Mouse (Mus musculus): ENCODE data around the gene Nfatc2ip. TPM values are rescaled to one million over a fixed set of nuclear protein-coding genes. Genes with fewer than 3 reads are reported as not detected.

The Nfatc2ip gene
- polyA plus RNA-seq, 1 experiment from 2014 or later: 3.7 TPM

DNA sequence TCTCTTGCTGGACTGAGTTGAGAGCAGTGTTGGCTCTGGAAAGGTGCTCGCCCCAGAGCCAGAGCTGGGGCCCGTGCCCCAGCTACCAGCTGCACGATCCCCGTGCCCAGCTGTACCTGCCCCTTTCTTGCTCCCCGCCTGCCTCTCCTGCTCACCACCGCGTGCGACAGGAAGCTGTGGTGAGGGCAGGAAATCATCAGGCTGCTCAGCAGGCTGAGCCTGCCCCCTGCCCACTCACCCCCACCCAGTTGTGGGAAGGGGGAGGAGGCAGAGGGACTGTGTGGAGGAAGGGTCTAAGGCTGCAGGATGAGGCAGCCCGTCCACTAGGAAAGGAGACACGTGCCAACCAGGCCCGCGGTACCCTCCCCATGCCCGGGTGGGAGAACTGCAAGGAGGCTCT is 27.1 kb downstream of the Nfatc2ip start, which contains the start of gene Lat:
Gene Lat (minus strand): TSS at position 178 of the 400 bp plus-strand sequence.
- ATAC-seq: peak; percentile 60
- H3K4me3 ChIP-seq: peak within 1 kb of the TSS; percentile 28
- H3K4me2 ChIP-seq: peak within 1 kb of the TSS; percentile 41
- no peak within 1 kb of the TSS for H3K27ac ChIP-seq
- H3K9ac ChIP-seq: no peak within 1 kb of the TSS
- WGBS (ENCODE audit: insufficient replicate concordance): 28% methylated on average over 13 of the region's 13 CpGs
- H3K9me3 ChIP-seq (replicated peaks): no peaks in the 10 kb centered on the region
- H3K36me3 ChIP-seq: peaks cover 55% of the 10 kb centered on the region
- 0 out of 2 replicates have a peak, but pooled peaks cover 7% of the 10 kb centered on the region for H3K4me1 ChIP-seq
- H3K27me3 ChIP-seq (replicated peaks): no peaks in the 10 kb centered on the region

DNA sequence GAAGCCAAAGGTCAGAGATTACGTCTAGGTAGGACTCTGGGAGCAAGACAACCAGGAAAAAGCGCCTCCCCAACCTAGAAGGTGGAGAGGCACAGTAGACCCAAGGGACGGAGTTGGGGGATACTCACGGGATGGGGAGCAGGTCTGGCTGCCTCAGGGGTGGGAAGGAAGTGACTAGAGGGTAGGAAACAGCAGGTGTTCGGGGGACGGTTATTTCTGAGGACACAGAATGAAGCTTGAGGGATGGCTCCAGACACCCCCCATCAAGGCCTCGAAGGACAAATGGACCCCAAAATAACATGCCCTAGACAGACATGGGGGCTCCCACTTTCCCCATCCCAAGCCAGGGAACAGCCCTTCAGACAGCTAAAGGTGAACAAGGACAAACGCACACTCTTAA is 28.2 kb downstream of the Nfatc2ip start:
- H3K4me1 ChIP-seq: peaks cover 9% of the 10 kb centered on the region
- H3K9me3 ChIP-seq (replicated peaks): no peaks in the 10 kb centered on the region
- H3K4me2 ChIP-seq: peak overlapping the region; percentile 41
- 76% methylated on average over 8 of the region's 8 CpGs for WGBS (ENCODE audit: insufficient replicate concordance)
- no peak overlapping the region for H3K27ac ChIP-seq
- no peaks in the 10 kb centered on the region for H3K27me3 ChIP-seq (replicated peaks)
- H3K9ac ChIP-seq: no peak overlapping the region
- H3K4me3 ChIP-seq: peak overlapping the region; percentile 28; the same call in 1 of the 2 replicates
- peaks cover 54% of the 10 kb centered on the region for H3K36me3 ChIP-seq
- no peak for ATAC-seq

DNA sequence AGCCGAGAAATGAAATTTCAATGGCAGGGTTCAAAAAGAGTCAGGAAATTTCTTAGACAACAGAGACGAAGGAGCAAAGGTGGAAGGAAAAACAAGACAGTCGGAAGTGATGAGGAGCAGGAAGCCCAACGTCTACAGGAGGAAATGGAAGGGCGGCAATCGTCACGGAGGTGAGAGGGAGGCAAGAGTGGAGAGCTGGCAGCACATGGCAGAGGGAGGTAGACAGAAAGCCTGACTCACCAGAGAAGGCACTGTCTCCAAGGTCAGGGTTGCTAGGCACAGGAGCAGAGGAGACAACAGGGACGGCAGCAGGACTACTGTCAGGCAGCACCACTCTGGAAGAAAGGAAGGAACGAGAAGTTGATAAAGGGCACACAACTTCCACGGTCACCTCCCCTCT is 28.9 kb downstream of the Nfatc2ip start:
- Histone ChIP-seq H3K27me3 (replicated peaks) (no peaks in the 10 kb centered on the region), H3K4me1 (peaks cover 17% of the 10 kb centered on the region), H3K4me2 (no peak overlapping the region), H3K9me3 (replicated peaks) (no peaks in the 10 kb centered on the region), H3K36me3 (peaks cover 47% of the 10 kb centered on the region), H3K4me3 (no peak overlapping the region), H3K9ac (no peak overlapping the region), H3K27ac (no peak overlapping the region)
- 67% methylated on average over 10 of the region's 10 CpGs for WGBS (ENCODE audit: insufficient replicate concordance)
- no peak for ATAC-seq

DNA sequence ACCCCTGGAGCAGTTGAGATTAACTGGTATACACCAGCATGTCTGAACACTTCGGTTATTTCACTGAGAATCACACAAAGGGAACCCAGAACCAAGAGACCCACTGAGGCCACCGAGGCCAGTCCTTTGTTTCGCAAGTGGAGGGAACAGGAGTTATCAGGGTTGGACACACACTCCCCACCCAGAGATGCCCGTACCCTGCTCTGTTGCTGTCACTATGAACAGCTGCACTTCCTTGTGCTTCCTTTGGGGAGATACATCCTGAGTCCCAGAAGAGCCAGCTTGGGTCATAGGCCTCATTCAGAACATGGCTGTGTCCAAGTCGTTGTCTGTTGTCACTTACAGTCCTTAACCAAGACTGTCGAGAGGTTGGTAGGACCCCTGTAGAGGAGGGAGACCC is 33.5 kb downstream of the Nfatc2ip start:
- no peak overlapping the region for H3K4me3 ChIP-seq
- H3K9ac ChIP-seq: no peak overlapping the region
- WGBS (ENCODE audit: insufficient replicate concordance): 38% methylated on average over 6 of the region's 6 CpGs
- H3K36me3 ChIP-seq: peaks cover 13% of the 10 kb centered on the region; the same call in 1 of the 2 replicates
- no peak overlapping the region for H3K4me2 ChIP-seq
- H3K9me3 ChIP-seq (replicated peaks): no peaks in the 10 kb centered on the region
- H3K4me1 ChIP-seq: peaks cover 15% of the 10 kb centered on the region
- no peaks in the 10 kb centered on the region for H3K27me3 ChIP-seq (replicated peaks)
- no peak overlapping the region for H3K27ac ChIP-seq
- ATAC-seq: peak; percentile 59

DNA sequence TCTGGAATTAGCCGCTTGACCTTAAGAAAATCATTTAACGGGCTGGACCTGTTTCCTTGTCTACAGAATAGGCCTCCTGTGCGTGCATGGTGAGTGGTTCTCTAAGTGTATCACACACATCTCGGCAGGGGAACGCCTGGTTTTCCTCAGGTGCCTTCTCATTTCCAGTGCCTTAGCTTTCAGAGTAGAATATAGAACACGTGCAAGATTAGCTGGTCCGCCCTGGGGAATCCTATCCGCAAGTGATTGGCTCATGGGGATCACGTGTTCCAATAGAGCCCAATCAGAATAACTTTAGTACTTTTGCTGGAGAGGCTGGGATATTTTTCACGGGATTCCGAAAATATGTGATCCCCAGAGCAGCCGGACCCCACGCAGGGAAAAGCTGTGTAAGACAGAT is 37.5 kb downstream of the Nfatc2ip start:
- peaks cover 7% of the 10 kb centered on the region; the same call in 1 of the 2 replicates for H3K36me3 ChIP-seq
- H3K4me1 ChIP-seq: peaks cover 55% of the 10 kb centered on the region
- ATAC-seq: no peak
- no peaks in the 10 kb centered on the region for H3K9me3 ChIP-seq (replicated peaks)
- H3K4me3 ChIP-seq: no peak overlapping the region
- H3K27me3 ChIP-seq (replicated peaks): no peaks in the 10 kb centered on the region
- peak overlapping the region; percentile 14; the same call in 1 of the 2 replicates for H3K4me2 ChIP-seq
- WGBS (ENCODE audit: insufficient replicate concordance): 60% methylated on average over 13 of the region's 13 CpGs
- no peak overlapping the region for H3K27ac ChIP-seq
- H3K9ac ChIP-seq: no peak overlapping the region

DNA sequence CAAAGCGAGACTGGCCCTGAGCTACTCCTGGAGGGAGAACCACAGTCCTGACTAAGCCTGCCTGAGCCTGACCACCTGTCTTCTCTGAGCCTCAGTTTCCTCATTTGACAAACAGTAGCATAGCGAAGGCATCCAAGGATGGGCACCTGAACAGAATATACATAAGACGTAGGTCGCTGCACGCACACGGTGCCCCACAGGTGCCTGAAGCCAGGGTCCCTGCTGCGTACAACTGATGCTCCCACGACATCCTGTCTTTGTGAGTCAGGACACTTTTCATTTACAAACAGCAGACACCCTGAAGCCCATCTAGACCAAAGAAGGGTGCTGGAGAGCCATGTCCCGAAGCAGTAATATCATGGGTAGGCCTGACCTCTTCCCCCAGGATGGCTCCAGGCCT is 38.1 kb downstream of the Nfatc2ip start:
- H3K36me3 ChIP-seq: peaks cover under 1% of the 10 kb centered on the region; the same call in 1 of the 2 replicates
- no peak for ATAC-seq
- no peak overlapping the region for H3K4me2 ChIP-seq
- no peaks in the 10 kb centered on the region for H3K27me3 ChIP-seq (replicated peaks)
- WGBS (ENCODE audit: insufficient replicate concordance): 88% methylated on average over 9 of the region's 9 CpGs
- no peaks in the 10 kb centered on the region for H3K9me3 ChIP-seq (replicated peaks)
- H3K4me1 ChIP-seq: peaks cover 59% of the 10 kb centered on the region
- no peak overlapping the region for H3K4me3 ChIP-seq
- H3K9ac ChIP-seq: no peak overlapping the region
- no peak overlapping the region for H3K27ac ChIP-seq

DNA sequence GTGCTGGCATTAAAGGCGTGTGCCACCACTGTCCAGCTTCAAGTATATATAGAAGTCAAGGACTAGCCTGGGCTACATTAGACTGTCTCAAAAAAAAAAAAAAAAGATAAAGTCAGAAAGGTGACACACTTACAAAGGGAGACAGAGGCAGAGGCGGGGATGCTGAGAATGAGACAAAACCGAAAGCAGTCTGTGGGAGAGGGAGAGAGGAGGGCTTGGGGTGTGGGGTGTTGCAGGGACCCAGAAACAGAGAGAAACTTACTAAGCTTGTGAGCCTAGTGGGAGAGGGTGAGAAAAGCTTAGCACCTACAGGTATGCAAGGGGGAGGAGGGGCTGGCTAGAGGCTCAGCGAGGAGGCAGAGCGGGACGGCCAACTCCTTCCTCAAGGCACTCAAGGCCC is 38.7 kb downstream of the Nfatc2ip start:
- Histone ChIP-seq H3K27ac (peak overlapping the region; percentile 73; the same call in 1 of the 2 replicates), H3K27me3 (replicated peaks) (no peaks in the 10 kb centered on the region), H3K9me3 (replicated peaks) (no peaks in the 10 kb centered on the region), H3K4me3 (no peak overlapping the region), H3K36me3 (no peaks in the 10 kb centered on the region), H3K9ac (no peak overlapping the region), H3K4me1 (peaks cover 58% of the 10 kb centered on the region), H3K4me2 (no peak overlapping the region)
- WGBS (ENCODE audit: insufficient replicate concordance): 78% methylated on average over 6 of the region's 6 CpGs
- ATAC-seq: no peak

DNA sequence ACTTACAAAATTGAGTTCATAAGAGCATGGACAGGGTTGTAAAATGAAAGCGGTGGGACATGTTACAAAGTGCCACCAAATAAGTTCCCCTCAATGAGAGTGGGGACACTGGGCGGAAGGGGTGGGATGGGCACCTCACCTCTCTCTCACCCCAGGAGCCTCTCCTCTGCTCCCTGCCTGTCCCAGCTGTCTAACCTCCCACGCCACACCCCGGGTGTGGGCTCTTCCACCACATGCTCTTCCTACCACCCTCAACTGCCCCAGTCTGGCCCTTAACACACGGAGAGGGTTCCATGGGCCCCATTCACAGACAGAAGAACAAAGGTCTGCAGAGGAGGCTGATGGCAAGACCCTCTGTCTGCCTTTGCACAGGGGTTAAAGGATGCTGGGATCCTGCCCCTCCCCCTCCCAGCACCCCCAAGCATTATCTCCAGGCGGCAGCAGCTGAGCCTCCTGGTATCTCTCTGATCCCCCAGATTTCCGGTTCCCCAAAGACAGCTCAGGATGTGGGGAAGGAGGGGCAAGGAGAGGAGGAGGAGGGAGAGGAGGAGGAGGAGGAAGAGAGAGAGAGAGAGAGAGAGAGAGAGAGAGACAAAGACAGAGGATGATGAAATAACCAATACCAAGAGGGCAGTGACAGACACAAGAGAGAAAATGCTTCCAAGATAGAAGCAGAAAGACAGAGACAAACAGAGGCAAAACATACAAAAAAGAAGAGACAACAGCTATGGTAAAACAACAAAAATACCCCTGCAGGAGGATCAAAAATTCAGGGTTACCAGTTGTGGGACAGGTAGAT is 39.5 kb downstream of the Nfatc2ip start:
- H3K4me2 ChIP-seq: peak overlapping the region; percentile 63
- H3K27ac ChIP-seq: peak overlapping the region; percentile 73
- H3K9ac ChIP-seq: peak overlapping the region; percentile 55
- H3K4me1 ChIP-seq: peaks cover 54% of the 10 kb centered on the region
- 13% methylated on average over 7 of the region's 7 CpGs for WGBS (ENCODE audit: insufficient replicate concordance)
- no peaks in the 10 kb centered on the region for H3K27me3 ChIP-seq (replicated peaks)
- H3K9me3 ChIP-seq (replicated peaks): no peaks in the 10 kb centered on the region
- peak; percentile 86 for ATAC-seq
- H3K36me3 ChIP-seq: no peaks in the 10 kb centered on the region
- peak overlapping the region; percentile 23; the same call in 1 of the 2 replicates for H3K4me3 ChIP-seq

DNA sequence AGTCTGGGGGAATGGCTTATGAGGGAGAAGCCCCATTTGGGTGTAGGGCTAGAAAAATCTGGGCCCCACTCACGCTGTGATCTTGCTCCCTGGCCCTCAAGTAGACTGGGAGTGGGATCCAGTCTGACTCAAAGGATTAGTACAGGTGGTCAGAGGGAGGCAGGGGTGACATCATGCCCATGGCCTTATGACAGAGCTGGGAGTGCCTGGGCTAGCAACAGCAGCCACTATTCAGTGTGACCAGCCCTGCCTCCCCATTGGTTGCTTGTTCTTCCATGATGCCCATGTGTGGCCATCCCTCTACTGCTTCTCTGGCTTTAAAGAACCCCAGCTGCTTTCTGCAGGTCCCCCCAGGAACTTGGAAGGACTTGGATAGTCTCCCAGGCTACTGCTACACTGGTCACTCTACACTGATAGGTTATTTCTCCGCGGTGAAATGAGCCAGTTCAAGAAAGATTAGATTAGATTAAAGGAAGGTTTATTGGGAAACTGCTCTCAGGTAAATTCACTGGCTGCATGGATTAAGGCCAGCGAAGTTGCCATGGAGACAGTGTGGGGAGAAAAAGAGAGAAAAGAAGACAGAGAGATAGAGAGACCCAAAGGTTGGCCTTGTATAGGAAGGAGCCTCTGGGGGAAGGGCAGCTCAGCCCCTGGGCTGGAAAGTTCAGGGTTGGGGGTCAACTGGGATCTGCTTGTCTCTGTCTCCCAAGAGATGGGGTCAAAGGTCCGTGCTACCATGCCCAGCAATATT is 40.5 kb downstream of the Nfatc2ip start:
- H3K9ac ChIP-seq: 0 out of 2 replicates have a peak overlapping the region, but pooled peaks have one; percentile 55
- ATAC-seq: no peak
- H3K36me3 ChIP-seq: no peaks in the 10 kb centered on the region
- peaks cover 54% of the 10 kb centered on the region for H3K4me1 ChIP-seq
- peak overlapping the region; percentile 73 for H3K27ac ChIP-seq
- H3K9me3 ChIP-seq (replicated peaks): no peaks in the 10 kb centered on the region
- no peaks in the 10 kb centered on the region for H3K27me3 ChIP-seq (replicated peaks)
- H3K4me2 ChIP-seq: peak overlapping the region; percentile 63
- H3K4me3 ChIP-seq: no peak overlapping the region
- 39% methylated on average over 5 of the region's 5 CpGs for WGBS (ENCODE audit: insufficient replicate concordance)

DNA sequence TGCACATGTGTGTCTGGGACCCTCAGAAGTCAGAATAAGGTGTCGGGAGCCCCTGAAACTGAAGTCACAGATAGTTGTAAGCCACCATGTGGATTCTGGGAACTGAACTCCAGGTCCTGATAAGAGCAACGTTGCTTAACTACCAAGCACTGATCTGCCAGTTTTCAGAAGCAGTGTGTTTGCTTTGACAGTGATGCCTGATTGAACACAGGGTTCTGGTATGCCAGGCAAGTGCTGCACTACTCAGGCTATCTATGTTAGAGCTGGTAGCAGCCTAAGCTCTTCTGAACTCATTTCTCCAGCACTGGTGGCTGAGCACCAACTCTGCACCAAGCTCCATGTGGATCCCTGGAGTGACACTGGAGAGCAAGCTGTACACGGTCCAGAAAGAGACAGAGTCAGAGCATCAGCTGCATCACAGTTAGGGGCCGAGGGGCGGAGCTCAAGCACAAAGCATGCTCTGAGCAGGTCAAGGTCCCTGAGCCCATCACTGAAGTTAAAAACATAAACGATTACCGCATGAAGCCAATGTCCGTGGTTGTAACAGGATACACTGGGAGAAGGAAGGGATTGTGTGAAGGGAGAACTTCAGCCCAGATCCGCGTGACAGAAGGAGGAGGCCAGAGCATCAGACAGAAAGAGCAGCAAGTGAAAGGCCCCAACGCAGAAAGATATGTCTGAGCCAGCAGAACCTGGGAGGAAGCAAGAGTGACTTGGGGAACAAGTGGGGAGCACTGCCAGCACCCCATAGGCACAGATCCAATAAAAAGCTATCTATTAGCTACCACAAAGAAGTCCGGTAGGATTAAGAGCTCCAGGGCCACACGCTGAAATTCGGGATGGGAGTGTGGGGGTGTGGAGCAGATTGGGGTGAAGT is 41.6 kb downstream of the Nfatc2ip start:
- Histone ChIP-seq H3K27me3 (replicated peaks) (no peaks in the 10 kb centered on the region), H3K4me2 (peak overlapping the region; percentile 27), H3K4me1 (peaks cover 54% of the 10 kb centered on the region), H3K9me3 (replicated peaks) (no peaks in the 10 kb centered on the region), H3K27ac (peak overlapping the region; percentile 42), H3K36me3 (no peaks in the 10 kb centered on the region), H3K4me3 (no peak overlapping the region), H3K9ac (no peak overlapping the region)
- WGBS (ENCODE audit: insufficient replicate concordance): 46% methylated on average over 14 of the region's 14 CpGs
- peak; percentile 36 for ATAC-seq

DNA sequence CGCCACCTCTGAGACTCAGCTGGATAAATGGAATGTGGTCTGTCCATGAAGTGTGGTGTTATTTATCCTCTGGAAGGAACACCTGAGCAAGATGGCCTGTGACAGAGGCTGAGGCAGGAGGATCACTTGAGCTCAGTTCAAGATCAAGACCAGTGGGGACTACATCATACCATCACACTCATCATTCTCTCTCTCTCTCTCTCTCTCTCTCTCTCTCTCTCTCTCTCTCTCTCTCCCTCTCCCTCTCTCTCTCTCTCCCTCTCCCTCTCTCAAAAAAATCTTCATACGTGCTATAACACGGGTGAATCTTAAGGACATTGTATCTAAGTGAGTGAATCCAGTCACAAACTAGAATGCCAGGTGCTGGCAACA is 42.6 kb downstream of the Nfatc2ip start:
- Histone ChIP-seq H3K4me1 (peaks cover 54% of the 10 kb centered on the region), H3K4me2 (no peak overlapping the region), H3K9ac (no peak overlapping the region), H3K4me3 (no peak overlapping the region), H3K9me3 (replicated peaks) (no peaks in the 10 kb centered on the region), H3K27ac (no peak overlapping the region), H3K36me3 (no peaks in the 10 kb centered on the region), H3K27me3 (replicated peaks) (no peaks in the 10 kb centered on the region)
- WGBS (ENCODE audit: insufficient replicate concordance): 60% methylated on average over 3 of the region's 3 CpGs
- no peak for ATAC-seq

Data from liver, embryonic 12.5 days (tissue).